Mouse (Mus musculus): ENCODE results near the gene Cnn3. TPM values are rescaled to one million over a fixed set of nuclear protein-coding genes. Genes with fewer than 3 reads are reported as not detected.

The Cnn3 gene
- polyA plus RNA-seq, 1 experiment from 2014 or later: 311 TPM

- Histone ChIP-seq H3K4me1 (ENCODE audit: control insufficient read depth, insufficient read depth, low read length) (no peaks in the 10 kb centered on the region), H3K4me2 (ENCODE audit: low read length) (no peak overlapping the region), H3K4me3 (ENCODE audit: low read depth, low read length) (no peak overlapping the region), H3K27me3 (ENCODE audit: control insufficient read depth, insufficient read depth, low read depth, low read length) (no peaks in the 10 kb centered on the region), H3K36me3 (ENCODE audit: control insufficient read depth, insufficient read depth, low read length) (no peaks in the 10 kb centered on the region), H3K27ac (ENCODE audit: low read length) (no peak overlapping the region), H3K9ac (ENCODE audit: low read depth, low read length) (no peak overlapping the region), H3K9me3 (replicated peaks; ENCODE audit: control insufficient read depth, low read length, poor library complexity, severe bottlenecking) (no peaks in the 10 kb centered on the region)
- ATAC-seq: no peak
- WGBS: 95% methylated on average over 14 of the region's 14 CpGs
Observed at GRCm38 (mm10) chr3:121507678-121508077, 81.4 kb downstream of the Cnn3 start.

Other genes starting within 250 kb of the Cnn3 start
- gene Tmem56, start 143.4 kb upstream of the Cnn3 start, polyA plus RNA-seq (2015; fragmentation: Nextera tagmentation; extraction: Ambion mirVana): 3.4 and 3.8 TPM in 2 replicates
- gene Alg14, start 134.7 kb upstream of the Cnn3 start, polyA plus RNA-seq (2015; fragmentation: Nextera tagmentation; extraction: Ambion mirVana): 36.9 and 39.2 TPM in 2 replicates
- 1.3 and 1.4 TPM in 2 replicates for gene Slc44a3, start 105.9 kb downstream of the Cnn3 start, polyA plus RNA-seq (2015; fragmentation: Nextera tagmentation; extraction: Ambion mirVana)
- gene 4930432M17Rik, start 244.3 kb downstream of the Cnn3 start, polyA plus RNA-seq (2015; fragmentation: Nextera tagmentation; extraction: Ambion mirVana): not detected in 2 replicates

All from midbrain, embryonic 16.5 days (tissue).